Mouse (Mus musculus) neutrophil, adult 65 days (primary cell): Measurements from ENCODE around the gene Mfsd4b2. TPM values are rescaled to one million over a fixed set of nuclear protein-coding genes. Genes with fewer than 3 reads are reported as not detected.

ENCODE experiments used
- total RNA-seq: library from RNA; stranded (reverse); gene quantifications from 2 replicates; pipeline ENCODE4 v1.2.4, GENCODE M21; 2023

Gene Mfsd4b2
- total RNA-seq: not detected in 2 replicates

DNA sequence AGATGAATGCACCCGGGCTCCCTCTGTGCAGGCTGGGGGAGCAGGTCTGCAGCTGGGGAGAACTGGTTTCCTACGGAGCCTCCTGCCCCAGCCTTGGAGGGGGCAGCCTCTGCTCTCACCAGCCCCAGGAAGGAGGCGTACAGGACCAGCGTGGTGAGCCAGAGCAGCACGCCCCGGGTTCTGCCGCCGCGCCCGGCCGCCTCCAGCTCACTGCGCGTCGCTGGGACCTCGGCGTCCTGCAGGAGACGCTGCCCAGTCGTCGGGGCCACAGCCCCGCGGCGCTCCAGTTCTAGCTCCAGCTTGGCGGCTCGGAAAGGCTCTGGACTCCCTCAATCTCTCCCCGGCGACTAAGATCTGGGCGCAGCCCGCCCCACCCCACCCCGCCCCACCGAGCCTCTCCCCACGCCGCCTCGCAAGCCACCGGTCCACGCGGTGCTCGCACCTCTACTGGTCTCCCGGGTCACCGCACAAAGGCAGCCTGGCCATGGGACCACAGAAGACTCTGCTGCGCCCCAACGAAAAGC lies at the start of gene Mfsd4b2:
Mfsd4b2 (minus strand) TSS at position 308 of the 524 bp plus-strand sequence.

GRCm38 (mm10) chr10:39959761-39960440 lies 33.2 kb upstream of the Mfsd4b2 start, which contains the start of gene Mfsd4b3:
Gene Mfsd4b3, minus strand, starts transcription at chr10:39960153.

GRCm38 (mm10) chr10:39898874-39899371 lies 27.8 kb downstream of the Mfsd4b2 start, which contains the start of gene Mfsd4b4:
Gene Mfsd4b4, minus strand, starts transcription at chr10:39899238.

Other genes starting within 250 kb of the Mfsd4b2 start
- gene Rev3l, start 194.8 kb downstream of the Mfsd4b2 start, total RNA-seq: 18.1 and 29.4 TPM in 2 replicates
- gene Mfsd4b4, start 27.7 kb downstream of the Mfsd4b2 start, total RNA-seq: 0.88 and 1.1 TPM in 2 replicates
- 0.35 and 0.82 TPM in 2 replicates for gene Mfsd4b3, start 33.2 kb upstream of the Mfsd4b2 start, total RNA-seq
- gene Mfsd4b5, start 59.7 kb upstream of the Mfsd4b2 start, total RNA-seq: 0.61 and 1.1 TPM in 2 replicates
- not detected in 2 replicates for gene Mfsd4b1, start 98.3 kb upstream of the Mfsd4b2 start, total RNA-seq
- gene Slc16a10, start 215.3 kb upstream of the Mfsd4b2 start, total RNA-seq: 13.6 and 17.1 TPM in 2 replicates